Mouse (Mus musculus) erythroid progenitor cell, adult 5-6 weeks (primary cell): ENCODE results near the gene Ankrd11. TPM values are rescaled to one million over a fixed set of nuclear protein-coding genes. Genes with fewer than 3 reads are reported as not detected.
"Not testable (repeated sequence)": the region's sequence is repeated elsewhere in the genome, so short reads cannot be mapped to it uniquely, and the experiment has no call there.

Source experiments
- ATAC-seq: replicated peaks from 2 replicates; pipeline ENCODE4 v1.8.0; 2016; ENCODE audit warnings: moderate number of reproducible peaks, mild to moderate bottlenecking, moderate TSS enrichment, inconsistent platforms; ENCODE audit not compliant: poor library complexity, low FRiP score, severe bottlenecking
- total RNA-seq, 2 experiments: library from RNA; stranded (forward) in 1 of 2; stranded (reverse) in 1 of 2; fragments of 150-400 nt in 1 of 2; fragments of 186-747, 209-891 nt in 1 of 2; gene quantifications; 2 replicates each; pipeline versions ENCODE4 v1.2.3 to v1.2.4; 2015 to 2017; ENCODE audit warnings: low replicate concordance in 2 of 2

Gene Ankrd11
- total RNA-seq, 2 experiments from 2014 or later: 106 to 126 TPM

GRCm38 (mm10) chr8:123041008-123041773 is 886 bp downstream of the Ankrd11 start:
- ATAC-seq: no peak

DNA sequence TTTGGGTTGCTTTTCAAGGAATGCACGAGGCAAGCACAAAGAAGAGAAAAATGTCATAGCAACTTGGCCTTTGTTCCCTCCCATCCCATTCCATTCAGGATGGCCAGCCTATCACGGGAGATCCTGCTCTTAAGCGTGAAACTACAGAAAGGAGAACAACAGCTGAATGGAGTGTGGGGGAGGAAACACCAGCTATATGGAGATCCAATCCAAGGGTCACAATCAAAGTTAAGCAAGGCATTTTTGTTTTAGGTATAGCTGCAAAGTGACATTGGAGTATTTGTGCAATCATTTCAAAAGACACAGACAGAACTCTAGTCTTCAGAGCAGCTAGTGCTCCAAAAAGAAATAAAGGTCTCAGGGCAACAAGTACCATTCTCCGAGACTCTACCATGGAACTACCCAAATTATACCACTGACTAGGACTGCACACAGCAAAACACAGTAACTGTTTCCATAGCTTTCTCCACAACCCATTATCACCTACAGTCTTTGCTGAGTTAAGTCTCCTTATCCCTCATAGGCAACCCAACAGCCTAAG is 1.9 kb downstream of the Ankrd11 start:
- no peak for ATAC-seq

GRCm38 (mm10) chr8:123039376-123040109 is 2.5 kb downstream of the Ankrd11 start:
- ATAC-seq: no peak

- no peak for ATAC-seq
Measured at GRCm38 (mm10) chr8:123038351-123038750, 3.7 kb downstream of the Ankrd11 start.

DNA sequence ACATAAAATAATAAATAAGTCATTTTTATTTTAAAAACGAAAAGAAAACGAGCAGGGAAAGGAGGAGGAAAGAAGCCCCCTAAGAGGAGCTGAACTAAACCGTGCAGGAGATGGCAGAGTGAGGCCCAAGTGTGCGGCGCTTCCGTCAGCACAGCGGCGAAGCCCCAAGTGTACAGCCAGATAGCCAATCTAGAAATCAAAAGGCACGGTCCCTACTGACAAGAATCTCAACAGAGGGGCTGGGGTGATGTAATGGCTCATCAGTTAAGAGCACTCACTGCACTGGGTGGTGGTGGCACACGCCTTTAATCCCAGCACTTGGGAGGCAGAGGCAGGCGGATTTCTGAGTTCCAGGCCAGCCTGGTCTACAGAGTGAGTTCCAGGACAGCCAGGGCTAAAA is 4.6 kb downstream of the Ankrd11 start:
- no peak for ATAC-seq

DNA sequence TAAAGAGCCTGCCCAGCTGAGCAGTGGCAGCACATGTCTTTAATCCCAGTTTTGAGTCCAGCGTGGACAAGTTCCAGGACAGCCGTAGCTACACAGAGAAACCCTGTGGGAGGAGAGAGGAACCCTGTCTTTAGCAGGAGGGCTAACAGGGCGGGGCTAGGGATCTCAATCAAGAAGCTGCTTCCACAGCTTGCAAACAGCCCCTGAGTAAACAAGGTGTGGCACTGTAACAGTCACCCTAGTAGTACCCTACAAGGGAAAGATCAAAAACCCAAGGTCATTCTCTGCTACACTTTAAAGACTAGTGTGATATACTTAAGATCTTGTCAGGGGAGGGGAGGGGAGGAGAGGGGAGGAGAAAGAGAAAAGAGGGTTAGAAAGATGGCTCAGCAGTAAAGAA is 5.1 kb downstream of the Ankrd11 start:
- ATAC-seq: peak; percentile 81

DNA sequence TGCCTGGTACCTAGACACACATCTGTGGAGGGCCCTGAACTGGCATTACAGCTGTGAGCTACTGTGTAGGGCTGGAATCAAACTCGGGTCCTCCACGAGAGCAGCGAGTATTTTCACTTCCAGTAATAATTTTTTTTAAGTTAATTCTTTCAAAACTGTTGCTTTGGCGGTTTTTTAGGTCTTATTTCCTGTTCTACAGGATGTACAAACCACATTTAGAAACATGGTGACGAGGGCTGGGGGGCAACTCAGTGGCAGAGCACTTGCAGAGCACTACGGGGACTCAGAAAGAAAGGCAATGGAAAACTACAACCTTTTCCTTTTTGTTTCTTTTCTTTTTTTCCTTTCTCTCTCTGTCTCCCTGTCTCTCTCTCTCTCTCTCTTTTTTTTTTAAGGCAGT is 7.9 kb downstream of the Ankrd11 start:
- no peak for ATAC-seq

- no peak for ATAC-seq
Measured at GRCm38 (mm10) chr8:123033431-123033830, 8.6 kb downstream of the Ankrd11 start.

DNA sequence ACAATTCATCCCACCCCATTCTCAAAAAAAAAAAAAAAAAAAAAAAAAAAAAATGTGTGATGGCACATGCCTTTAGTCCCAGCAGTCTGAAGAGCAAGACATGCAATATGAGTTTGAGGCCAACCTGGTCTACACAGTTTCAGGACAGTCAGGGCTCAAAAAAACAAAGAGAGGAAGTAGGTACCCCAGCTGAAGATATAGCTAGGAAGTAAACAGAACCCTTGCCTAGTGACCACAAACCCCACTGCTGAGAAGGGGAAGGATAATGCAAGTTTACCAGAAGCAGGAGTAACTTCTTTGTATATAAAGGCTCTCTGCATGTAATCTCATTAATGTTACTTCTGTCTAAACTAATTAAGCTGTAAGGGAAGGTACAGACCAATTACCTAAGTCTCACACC is 9.3 kb downstream of the Ankrd11 start:
- no peak for ATAC-seq

DNA sequence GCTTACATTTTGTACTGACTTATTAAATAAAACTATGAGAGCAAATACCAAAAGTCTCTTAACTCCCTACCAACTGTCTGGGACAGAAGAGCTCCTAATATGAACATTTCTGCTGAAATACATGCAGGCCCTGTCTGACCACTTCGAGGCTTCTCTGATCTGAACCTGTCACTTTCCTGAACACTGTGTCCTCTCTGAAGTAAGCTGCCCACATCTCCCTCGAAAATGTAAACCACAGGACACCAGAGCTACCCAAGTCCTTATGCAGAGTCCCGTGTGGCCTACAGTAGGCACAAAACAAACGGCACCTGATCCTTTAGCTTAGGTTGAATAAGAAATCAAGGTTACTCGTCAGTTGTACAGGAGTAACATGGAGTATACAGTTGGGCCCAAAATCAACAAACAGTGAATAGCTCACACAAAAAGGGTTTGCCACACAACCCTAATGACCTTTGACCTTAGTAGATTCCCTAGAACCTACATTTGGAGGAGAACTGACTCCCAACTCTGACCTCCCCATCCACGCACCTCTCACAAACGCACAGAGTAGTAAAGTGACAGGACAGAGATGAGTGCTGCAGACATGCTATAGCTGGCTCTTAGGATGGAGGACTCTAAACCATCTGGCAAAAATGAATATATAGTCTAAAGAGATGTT is 10.6 kb downstream of the Ankrd11 start:
- no peak for ATAC-seq

GRCm38 (mm10) chr8:123030091-123030490 is 12.0 kb downstream of the Ankrd11 start:
- ATAC-seq: not testable (repeated sequence)

DNA sequence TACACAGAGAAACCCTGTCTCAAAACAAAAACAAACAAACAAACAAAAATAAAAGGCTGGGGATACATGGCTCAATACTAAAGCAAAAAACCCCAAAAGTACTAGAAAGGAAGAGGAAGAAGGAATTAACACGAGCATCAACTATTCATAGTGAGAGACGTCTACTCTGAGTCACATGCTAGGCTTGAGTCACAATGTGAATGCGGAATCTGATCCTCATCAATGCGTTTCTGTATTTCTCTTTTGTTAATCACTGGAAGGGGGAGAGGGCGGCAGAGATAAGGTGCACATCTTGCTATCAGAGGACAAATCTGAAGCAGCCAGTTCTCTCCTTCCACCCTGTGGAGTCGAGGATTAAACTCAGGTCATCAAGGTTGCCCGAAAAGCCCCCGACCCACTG is 14.3 kb downstream of the Ankrd11 start:
- no peak for ATAC-seq

- ATAC-seq: no peak
Measured at GRCm38 (mm10) chr8:123025951-123026351, 16.1 kb downstream of the Ankrd11 start.

DNA sequence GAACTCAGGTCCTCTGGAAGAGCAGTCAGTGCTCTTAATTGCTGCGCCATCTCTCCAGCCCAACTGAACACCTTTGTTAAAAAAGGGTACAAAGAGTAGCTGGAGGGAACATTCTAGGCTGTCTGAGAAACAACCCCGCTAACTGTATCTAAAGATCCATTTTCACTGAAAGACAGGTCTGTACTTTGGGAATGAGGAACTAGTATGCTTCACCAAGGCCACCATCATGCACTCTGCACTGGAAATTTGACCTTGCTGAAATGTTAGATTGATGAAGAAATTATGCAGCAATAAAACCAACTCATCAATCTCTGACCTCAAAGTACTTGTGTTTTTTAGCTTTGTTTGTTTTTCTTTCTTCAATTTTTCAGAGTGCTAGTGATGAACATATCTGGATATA is 17.9 kb downstream of the Ankrd11 start:
- ATAC-seq: no peak

- ATAC-seq: no peak
Measured at GRCm38 (mm10) chr8:123022727-123023126, 19.4 kb downstream of the Ankrd11 start.

DNA sequence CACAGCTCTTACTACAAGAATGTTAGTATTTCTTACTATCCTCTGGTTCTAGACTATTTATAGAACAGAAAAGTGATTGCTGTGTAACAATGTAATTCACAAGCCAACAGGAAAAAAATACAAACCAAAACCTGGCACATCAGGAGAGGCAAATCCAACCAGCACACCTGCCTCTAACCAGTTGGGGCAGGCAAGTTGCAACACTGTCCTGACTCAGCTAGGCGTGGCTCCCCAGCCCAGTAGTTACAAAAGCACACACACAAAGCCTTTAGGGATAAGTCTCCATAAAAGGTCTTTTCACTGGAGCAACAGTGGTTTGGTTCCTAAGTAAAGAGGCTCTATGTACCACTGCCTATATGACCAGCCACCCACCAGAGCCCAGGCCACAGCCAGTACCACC is 20.8 kb downstream of the Ankrd11 start:
- ATAC-seq: 0 out of 2 replicates have a peak, but pooled peaks have one; percentile 31

DNA sequence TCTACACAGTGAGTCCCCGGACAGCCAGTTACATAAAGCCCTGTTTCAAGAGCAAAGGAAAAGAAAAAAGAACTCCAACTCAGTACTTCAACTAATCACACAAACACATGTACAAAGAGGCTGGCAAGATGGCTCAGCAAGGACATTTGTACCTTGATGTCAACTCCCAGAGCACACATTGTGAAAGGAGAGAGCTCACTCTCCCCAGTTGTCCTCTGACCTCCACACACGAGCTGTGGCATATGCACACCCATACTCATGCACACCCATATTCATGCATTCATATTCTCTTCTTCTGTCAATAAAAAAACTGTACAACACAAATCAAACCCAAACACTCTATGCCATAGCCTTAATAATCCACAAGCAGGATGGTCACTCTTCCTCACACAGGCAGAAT is 21.2 kb downstream of the Ankrd11 start:
- no peak for ATAC-seq

GRCm38 (mm10) chr8:123020084-123020483 is 22.0 kb downstream of the Ankrd11 start:
- ATAC-seq: no peak

- no peak for ATAC-seq
Measured at GRCm38 (mm10) chr8:123018484-123019164, 23.5 kb downstream of the Ankrd11 start.

DNA sequence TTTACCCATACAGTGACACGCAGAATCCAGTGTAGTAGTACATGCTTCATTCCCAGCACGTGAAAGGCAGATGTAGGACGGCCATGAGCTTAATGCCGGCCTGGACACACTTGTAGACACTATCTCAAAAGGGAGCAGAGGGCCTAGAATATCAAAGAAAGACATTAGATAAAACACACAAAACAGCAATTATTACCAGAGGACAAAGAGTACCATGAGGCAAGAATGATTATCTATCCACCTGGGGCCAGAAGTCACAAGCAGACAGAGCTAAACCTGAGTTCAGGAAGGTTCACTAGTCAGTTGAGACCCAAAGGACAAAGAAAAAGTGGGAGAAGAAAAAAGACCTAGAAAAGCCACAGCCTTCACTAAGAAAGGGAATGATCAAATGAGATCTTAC is 24.9 kb downstream of the Ankrd11 start:
- no peak for ATAC-seq
